Mouse (Mus musculus): ENCODE results near the gene Irx6.

Irx6 gene

DNA sequence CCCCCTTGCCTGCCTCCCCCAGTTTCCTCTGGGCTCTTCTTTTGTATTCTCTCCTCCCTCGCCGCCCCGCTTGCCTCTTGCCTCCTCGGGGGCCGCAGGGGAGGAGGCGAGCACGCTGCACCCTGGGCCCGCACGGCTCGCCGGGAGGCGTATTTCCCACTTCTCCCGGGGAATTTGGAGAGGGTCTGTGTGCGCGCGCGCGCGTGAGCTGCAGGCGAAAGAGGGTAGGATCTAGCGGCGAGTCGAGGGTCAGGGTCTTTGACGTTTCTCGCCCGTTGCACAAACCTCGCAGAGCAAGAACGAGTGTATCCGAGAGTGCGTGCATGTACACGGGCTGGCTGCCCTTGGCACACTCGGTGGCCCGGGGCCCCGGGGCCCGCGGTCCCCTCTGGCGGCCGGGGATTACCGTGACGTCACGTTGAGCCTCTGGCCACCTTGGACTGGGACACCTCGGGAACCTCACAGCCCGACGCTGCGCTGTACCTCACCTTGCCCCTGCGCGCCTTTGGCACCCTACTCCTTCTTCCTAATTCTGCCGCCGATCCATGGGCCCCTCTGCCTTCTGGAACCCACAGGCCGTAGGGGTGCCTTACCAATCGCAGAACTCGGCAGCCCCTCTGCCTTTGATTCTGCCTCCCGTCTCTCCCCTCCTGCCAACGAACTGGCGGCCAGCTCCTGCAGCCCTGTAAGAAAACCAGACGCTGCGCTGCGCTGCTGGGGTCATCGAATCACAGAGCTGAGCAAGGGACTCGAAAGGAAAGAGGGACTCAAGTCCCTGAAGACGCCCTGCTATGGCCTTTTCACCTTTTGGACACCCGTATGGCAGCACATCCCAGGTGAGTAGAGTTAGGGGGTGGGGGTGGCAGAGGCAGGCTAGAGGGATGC is at the start of gene Irx6:
Irx6 (plus strand) TSS at position 45 of the 885 bp plus-strand sequence.
- no peak for DNase-seq (ENCODE audit: low read depth, low spot score)

DNA sequence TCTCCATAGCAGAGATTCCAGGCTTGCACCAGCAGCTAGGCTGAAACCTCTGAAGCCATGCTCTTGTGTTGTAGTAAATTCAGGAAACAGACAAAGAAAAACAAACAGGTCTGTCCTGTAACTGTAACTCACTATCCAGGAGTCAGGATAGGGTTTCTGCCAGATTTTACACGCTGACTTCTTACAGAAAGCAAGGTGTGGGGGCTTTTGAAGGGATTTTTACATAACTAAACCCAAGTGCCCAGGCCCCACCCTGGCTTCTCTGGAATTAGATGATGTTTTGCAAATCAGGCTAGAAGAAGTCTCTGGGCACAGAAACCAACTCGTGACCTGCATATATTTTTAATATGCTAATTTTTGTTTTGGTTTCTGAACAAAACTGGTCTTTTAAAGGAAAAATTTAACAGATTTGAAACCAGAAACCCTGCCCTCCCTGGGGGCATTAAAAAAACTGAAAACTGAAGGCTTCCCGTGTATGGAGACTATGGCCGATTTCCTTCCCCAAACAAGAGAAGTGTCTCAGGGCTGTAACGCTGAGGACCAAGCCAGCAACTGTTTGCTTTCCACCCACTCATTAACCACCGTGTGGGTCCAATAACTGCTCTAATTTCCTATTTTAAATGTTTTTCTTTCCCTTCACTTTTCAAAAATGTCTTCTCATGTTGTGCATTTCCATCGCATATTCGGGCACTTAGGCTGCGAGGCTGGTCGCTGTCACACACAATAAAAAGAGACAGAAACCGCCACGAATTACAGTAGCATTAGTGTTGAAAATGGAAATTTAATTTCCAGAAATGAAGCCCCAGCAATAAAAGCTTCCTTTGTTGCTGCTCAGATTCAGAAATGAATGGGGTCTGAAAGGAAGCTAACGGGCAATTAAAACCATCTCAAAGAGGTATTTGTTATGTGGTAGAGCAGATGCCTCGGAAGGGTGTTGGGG is 45.1 kb upstream of the Irx6 start:
- no peak for DNase-seq (ENCODE audit: low read depth, low spot score)

DNA sequence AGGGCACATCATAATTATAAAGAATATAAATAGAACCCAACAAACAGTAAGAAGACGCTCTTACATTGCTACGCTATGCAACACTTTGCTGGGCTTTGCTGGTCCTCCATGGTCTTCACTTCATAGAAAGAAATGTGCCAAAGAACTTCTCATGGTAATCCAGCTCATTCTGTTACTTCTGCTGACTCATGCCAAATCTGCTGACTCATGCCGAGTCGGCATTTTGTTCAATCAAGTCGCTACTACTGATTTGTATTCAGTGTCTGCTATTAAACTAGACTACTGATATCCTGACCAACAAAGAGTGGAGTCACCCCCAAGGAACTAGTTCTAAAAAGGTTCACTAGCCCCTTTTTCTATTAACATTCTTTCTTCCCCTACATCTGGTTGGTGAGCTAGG is 40.9 kb upstream of the Irx6 start:
- DNase-seq (ENCODE audit: low read depth, low spot score), result no peak

DNA sequence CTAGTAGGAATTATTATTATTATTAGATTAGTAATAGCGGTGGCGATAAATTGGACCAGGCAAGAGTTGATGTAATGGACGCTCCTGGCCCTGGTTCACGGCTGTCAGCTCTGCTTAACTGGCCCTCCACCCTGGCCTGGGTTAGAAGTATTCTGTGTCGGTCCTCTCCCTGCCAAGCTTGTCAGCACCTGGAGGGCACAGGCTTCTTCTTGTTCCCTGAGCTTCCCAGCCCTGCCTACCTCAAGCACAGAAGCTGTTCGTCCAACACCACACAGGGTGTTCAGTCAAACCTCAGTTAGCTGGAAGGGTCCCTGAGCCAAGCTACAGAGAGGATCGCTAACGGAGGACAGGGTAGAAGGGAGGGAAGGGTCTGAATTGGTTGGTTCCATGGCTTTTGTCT is 33.3 kb upstream of the Irx6 start:
- no peak for DNase-seq (ENCODE audit: low read depth, low spot score)

GRCm38 (mm10) chr8:92646637-92647036 is 27.5 kb upstream of the Irx6 start:
- DNase-seq (ENCODE audit: low read depth, low spot score), result no peak

DNA sequence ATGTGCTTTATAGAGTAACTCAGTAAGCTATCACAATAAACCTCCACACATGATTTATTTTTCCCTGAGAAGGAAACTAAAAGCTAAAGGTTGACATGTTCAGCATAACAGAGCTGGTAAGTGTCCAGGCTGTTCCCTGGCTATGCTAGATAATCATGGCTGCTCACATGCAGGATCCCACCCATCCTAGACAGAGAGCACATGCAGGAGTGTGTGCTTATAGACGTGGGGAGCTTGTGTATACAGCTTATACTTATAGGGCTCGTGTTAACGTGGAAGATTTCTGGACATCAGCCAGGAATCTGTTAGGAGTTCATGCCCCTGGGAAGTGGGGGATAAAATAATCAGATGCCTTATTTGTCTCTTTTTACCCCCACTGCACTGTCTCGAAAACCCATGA is 9.9 kb upstream of the Irx6 start:
- no peak for DNase-seq (ENCODE audit: low read depth, low spot score)

- DNase-seq (ENCODE audit: low read depth, low spot score), result no peak
These were observed 3.9 kb upstream of the Irx6 start for GRCm38 (mm10) chr8:92670236-92670635.

GRCm38 (mm10) chr8:92670656-92671195 is 3.4 kb upstream of the Irx6 start:
- no peak for DNase-seq (ENCODE audit: low read depth, low spot score)

DNA sequence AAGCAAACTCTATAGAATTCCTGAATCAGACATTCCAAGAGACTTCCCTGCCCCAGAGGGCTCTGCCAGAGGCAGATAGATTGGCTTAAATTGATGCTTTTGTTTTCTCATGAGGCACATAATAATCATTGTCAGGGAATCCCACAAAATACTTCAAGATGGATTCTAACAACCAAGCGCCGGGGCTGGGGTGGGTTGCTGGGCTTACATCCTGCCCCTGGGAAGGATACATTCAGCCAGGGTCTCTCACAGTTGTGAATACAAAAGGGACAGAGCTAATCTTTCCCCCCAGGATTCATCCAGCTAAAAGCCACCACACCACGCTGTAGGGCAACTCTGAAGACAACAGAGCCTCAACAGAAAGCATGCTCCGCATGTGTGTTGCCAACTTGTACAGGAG is 2.2 kb upstream of the Irx6 start:
- no peak for DNase-seq (ENCODE audit: low read depth, low spot score)

GRCm38 (mm10) chr8:92673101-92673500 is 987 bp upstream of the Irx6 start:
- no peak for DNase-seq (ENCODE audit: low read depth, low spot score)

DNA sequence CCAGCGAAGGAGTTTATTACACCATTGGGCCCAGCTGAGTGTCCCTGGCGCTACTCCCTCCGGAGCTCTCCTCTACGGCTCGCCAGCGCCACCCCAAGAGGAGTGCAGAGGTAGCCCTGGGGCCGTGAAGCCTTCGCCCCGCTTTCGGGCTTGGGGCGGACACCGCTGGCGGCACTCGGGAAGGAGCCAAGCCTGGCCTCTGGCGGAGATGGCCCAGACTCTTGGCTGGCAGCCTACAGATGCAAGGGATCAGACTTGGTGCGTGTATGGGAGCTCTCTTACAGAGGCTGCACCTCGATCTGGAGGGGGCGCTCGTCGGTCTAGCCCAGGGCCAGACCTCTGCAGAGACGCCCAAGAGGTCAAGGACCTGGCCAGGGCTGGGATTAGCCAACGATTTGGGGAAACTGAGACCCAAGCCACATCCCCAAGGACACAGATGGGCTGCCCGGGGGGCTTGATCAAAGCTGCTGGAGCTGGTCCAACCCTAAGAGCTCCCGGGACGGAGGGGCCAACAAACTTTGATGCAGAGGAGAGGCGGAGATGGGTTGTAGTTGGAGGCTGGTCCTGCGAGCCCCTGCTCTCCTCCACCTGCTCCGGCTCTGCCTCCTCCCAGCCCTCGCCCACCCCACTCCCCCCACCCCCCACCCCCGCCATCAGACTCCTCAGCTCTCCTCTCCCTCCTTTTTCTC is 389 bp upstream of the Irx6 start:
- no peak for DNase-seq (ENCODE audit: low read depth, low spot score)

- DNase-seq (ENCODE audit: low read depth, low spot score), result no peak
These were observed 4.3 kb downstream of the Irx6 start for GRCm38 (mm10) chr8:92678407-92678806.

DNA sequence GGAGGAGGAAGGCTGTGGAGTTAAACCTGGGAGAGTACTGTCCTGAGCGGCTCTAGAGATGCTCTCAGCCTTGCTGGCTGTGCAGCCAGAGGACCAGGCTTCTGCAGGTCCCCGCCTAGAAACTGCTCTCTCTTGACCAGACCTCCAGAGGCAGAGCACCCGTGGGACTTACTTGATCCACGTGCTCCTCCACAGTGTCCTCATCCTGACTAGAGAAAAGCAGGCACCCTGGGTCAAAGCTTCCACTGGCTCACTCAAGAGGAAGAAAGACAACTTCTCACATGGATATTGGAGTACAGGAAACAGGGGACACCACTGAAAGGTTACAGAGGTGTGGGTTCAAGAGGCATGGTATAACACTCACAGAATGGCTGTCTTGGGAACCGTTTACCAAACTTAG is 23.3 kb downstream of the Irx6 start:
- no peak for DNase-seq (ENCODE audit: low read depth, low spot score)

DNA sequence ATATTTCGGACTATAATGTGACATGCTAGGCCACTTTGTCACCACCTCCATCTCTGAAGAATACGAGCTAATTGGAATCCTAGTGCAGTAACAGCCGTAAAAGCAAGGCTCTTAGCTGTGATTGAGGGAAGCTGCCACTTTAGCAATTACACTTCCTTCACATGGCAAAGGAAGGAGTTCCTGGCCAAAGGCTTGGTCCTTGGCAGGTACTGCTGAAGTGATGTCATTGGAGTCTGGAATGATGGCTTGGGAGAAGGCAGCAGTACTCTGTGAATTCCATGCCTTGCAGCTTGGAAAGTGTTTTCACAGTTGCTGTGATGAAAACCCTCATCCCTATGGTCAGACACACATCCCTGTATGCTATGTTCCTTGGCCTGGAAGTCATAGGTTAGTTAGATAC is 24.3 kb downstream of the Irx6 start:
- no peak for DNase-seq (ENCODE audit: low read depth, low spot score)

GRCm38 (mm10) chr8:92699922-92700540 is 25.9 kb downstream of the Irx6 start:
- DNase-seq (ENCODE audit: low read depth, low spot score), result no peak

- no peak for DNase-seq (ENCODE audit: low read depth, low spot score)
These were observed 29.3 kb downstream of the Irx6 start for GRCm38 (mm10) chr8:92703375-92703774.

DNA sequence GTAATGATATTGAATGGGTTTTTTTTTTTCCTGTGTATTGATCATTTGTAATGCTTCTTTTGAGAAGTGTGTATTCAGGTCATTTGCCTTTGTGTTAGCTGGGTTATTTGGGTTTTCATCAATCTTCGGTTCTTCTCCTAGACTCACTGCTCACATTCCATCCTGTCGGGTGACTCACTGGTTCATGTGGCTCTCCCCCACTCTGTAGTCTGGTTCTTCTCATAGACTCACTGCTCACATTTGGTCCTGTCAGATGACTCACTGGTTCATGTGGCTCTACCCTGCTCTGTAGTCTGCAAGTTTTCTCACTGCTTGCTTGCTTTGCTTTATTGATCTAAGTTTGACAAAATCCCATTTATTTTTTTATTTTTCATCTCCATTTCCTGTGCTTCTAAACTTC is 32.2 kb downstream of the Irx6 start:
- no peak for DNase-seq (ENCODE audit: low read depth, low spot score)

DNA sequence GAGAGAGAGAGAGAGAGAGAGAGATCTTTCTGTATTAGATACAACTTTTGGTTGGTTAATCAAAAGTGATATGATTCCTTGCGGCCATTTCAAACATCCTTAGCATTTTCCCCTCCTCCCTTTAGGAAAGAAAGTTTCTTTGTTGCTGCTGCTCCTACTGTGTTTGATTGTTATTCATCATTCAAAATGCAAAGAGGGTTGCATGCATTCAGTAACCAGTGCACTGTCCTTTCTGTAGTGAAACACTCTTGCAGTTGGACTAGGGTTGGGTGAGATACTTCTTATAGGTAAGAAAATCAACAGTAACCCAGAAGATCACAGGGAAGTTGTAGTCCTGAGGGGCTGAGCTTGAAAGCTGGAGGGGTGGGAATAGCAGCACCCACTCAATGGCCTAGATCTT is 39.2 kb downstream of the Irx6 start:
- DNase-seq (ENCODE audit: low read depth, low spot score), result no peak

DNA sequence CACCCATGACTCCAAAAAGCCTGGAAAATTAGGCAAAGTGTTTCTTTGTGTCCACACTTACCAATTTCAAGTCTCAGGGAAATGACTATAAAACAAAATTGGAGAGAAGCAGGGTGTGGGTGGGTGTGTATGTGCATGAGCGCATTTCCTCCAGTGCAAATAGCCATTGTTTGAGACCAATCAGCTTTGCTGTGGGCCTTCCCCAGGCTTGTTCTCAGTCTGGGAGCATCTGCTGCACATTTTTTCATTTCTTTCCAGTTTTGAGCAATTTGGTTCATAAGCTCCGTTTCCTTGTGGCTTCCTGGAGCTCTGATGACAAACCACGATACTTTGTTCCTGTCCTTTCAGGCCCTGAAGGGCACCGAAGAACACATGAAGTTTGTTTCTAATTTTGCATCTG is 43.3 kb downstream of the Irx6 start:
- no peak for DNase-seq (ENCODE audit: low read depth, low spot score)

DNA sequence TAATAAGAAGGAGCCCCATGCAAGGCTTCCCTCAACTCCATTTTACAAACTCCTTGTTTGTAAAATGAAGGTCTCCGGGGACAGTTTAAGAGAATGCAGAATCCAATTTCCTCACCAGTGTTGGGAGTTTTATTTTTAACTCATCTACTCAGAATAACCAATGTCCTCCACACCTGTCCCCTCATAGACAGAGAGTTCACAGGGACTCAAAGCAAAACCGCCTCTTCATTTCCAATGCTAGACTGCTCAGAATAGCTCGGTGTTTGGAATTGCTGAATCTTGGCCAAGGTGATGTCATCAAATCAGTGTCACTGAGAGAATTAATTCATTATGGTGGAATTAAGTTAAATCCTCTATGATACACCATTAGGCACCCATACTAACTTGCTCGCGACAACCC is 44.0 kb downstream of the Irx6 start:
- no peak for DNase-seq (ENCODE audit: low read depth, low spot score)

DNA sequence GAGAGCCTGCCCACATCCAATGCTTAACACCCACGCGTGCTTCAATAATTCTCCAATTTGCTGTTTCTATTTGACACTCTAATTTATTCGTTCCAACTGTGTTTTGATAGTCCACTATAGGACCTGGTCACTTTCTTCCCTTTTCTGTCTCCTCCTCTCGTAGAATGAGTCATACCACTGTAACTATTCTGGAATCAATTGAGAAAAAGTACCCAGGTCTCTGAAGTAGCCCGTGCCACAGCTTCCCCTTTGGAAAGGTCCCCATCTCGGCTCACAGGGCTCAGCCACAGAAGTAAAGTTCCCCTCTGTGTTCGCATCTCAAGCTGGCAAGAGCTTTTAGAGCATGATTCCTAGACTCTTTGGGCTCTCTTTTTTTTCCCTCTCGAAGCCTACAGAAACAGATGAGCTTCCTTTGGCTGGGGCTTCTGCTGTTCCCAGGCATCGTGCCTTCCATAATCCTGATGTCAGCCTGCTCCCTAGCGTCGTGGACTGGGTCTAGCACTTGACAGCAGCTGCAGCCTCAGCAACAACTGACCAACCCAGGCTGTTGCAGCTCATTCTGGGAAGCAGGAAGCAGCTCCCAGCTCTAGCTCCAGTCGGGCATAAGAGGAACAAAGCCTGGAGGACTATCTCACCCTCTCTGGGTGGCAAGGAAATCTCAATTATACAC is 47.3 kb downstream of the Irx6 start:
- peak; percentile 41 for DNase-seq (ENCODE audit: low read depth, low spot score)
